Mouse (Mus musculus) heart, adult 2 months (tissue): ENCODE measurements at regions not wholly inside any gene's neighbourhood (a gene's known extent, or its start where the extent isn't known, plus 50 kb on each side); places are given as distances from the start of the nearest gene placed in this dataset.

ENCODE experiments used
- DNase-seq, 2 experiments: peaks; one replicate each; pipeline ENCODE4 v3.0.0; 2021
- H3K27ac ChIP-seq: fragments of 200-600 bp; 2 replicates; pipeline ENCODE4 v1.8.1; 2022
- H3K27me3 ChIP-seq: fragments of 200-500 bp; 2 replicates; pipeline ENCODE4 v1.6.1; 2012; ENCODE audit warnings: mild to moderate bottlenecking, low read length, inconsistent platforms, mixed read lengths; ENCODE audit not compliant: control insufficient read depth, insufficient read depth
- H3K36me3 ChIP-seq: fragments of 200-500 bp; 2 replicates; pipeline ENCODE4 v1.6.1; 2012; ENCODE audit warnings: low read length, inconsistent platforms; ENCODE audit not compliant: control insufficient read depth, insufficient read depth
- H3K4me1 ChIP-seq: fragments of 200-500 bp; 2 replicates; pipeline ENCODE4 v1.6.1; 2011; ENCODE audit warnings: low read length; ENCODE audit not compliant: control insufficient read depth, insufficient read depth
- H3K4me3 ChIP-seq: fragments of 200-600 bp; 2 replicates; pipeline ENCODE4 v1.8.1; 2022
- H3K79me2 ChIP-seq: fragments of 200-500 bp; replicated peaks from 2 replicates; pipeline ENCODE4 v1.6.1; 2012; ENCODE audit warnings: mild to moderate bottlenecking, inconsistent platforms, low read length, moderate library complexity, mixed read lengths; ENCODE audit not compliant: control insufficient read depth, insufficient read depth
- H3K9ac ChIP-seq: fragments of 200-500 bp; 2 replicates; pipeline ENCODE4 v1.6.1; 2012; ENCODE audit warnings: low read depth, mild to moderate bottlenecking, control low read depth, inconsistent platforms, low read length, mixed read lengths
- CTCF ChIP-seq: fragments of 200-600 bp; IDR thresholded peaks from 2 replicates; pipeline ENCODE4 v1.8.1; 2022; ENCODE audit warnings: antibody characterized with exemption, mild to moderate bottlenecking, moderate library complexity
- EP300 ChIP-seq: fragments of 200-500 bp; IDR thresholded peaks from 2 replicates; pipeline ENCODE4 v1.6.1; 2011; ENCODE audit warnings: low read depth, low read length, control low read depth; ENCODE audit not compliant: insufficient read depth
- POLR2A ChIP-seq: fragments of 200-500 bp; IDR thresholded peaks from 2 replicates; pipeline ENCODE4 v1.6.1; 2011; ENCODE audit warnings: mild to moderate bottlenecking, low read depth, low read length, control low read depth; ENCODE audit not compliant: insufficient read depth
- WGBS: fragments of 180-500 bp; shearing (Covaris S2); methylation state at CpG from one replicate; pipeline ENCODE4 v1.1.7; 2018; 5-methylcytosine and 5-hydroxymethylcytosine counted together
- intact Hi-C: fragments of 180-260 bp; cut with DNase I; formaldehyde crosslinking; loops from one replicate; pipeline ENCODE4 v1.15.1; 2025

GRCm38 (mm10) chr9:31656676-31657075 lies 192.4 kb upstream of the Tmem45b start:
- no peak overlapping the region for H3K4me3 ChIP-seq
- no peaks in the 10 kb centered on the region for H3K36me3 ChIP-seq
- H3K79me2 ChIP-seq: no peaks in the 10 kb centered on the region
- no peak overlapping the region for H3K27ac ChIP-seq
- no peak overlapping the region for H3K9ac ChIP-seq
- no peaks in the 10 kb centered on the region for H3K4me1 ChIP-seq
- no peak for DNase-seq
- H3K27me3 ChIP-seq: no peaks in the 10 kb centered on the region
- TF ChIP-seq EP300: no peak
- no peak for TF ChIP-seq CTCF
- no peak for TF ChIP-seq POLR2A
- 76% methylated on average over 11 of the region's 11 CpGs for WGBS
- intact Hi-C loops: no loop called here

GRCm38 (mm10) chr9:31654747-31655146 lies 190.5 kb upstream of the Tmem45b start:
- H3K9ac ChIP-seq: no peak overlapping the region
- DNase-seq: no peak
- H3K36me3 ChIP-seq: no peaks in the 10 kb centered on the region
- no peaks in the 10 kb centered on the region for H3K79me2 ChIP-seq
- no peaks in the 10 kb centered on the region for H3K4me1 ChIP-seq
- TF ChIP-seq EP300 (no peak), POLR2A (no peak), CTCF (no peak)
- intact Hi-C loops: no loop called here
- H3K27me3 ChIP-seq: no peaks in the 10 kb centered on the region
- no peak overlapping the region for H3K27ac ChIP-seq
- H3K4me3 ChIP-seq: no peak overlapping the region
- 71% methylated on average over 6 of the region's 6 CpGs for WGBS

DNA sequence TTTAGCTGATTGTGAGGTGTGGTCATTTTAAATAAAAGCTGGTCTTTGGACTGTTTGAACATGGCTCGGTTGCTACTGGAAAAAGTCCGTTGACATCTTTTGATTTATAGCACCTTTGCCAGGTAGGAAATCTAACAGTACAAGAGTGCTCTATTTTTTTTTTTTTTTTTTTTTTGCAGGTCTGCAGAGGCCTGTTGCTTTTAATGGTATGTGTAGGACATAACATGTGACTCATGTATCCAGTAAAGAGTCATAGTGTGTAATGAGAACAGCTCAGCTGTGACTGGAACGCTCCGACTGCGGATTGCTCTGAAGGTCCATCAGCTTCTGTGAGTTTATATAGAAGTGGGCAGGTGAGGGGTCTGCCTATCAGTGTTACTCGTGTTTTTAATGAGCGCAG lies 190.0 kb upstream of the Tmem45b start:
- no peaks in the 10 kb centered on the region for H3K79me2 ChIP-seq
- WGBS: 85% methylated on average over 7 of the region's 7 CpGs
- TF ChIP-seq CTCF (no peak), POLR2A (no peak), EP300 (no peak)

GRCm38 (mm10) chr9:31653788-31654187 lies 189.5 kb upstream of the Tmem45b start:
- 86% methylated on average over 3 of the region's 3 CpGs for WGBS
- no peak for TF ChIP-seq EP300
- TF ChIP-seq CTCF: no peak
- Histone ChIP-seq H3K79me2 (no peaks in the 10 kb centered on the region), H3K36me3 (no peaks in the 10 kb centered on the region), H3K4me1 (no peaks in the 10 kb centered on the region), H3K27ac (no peak overlapping the region), H3K9ac (no peak overlapping the region), H3K4me3 (no peak overlapping the region), H3K27me3 (no peaks in the 10 kb centered on the region)
- no peak for DNase-seq
- intact Hi-C loops: no loop called here

More for the DNA sequence above, 190.0 kb upstream of the Tmem45b start:
- Histone ChIP-seq H3K27ac (no peak overlapping the region), H3K9ac (no peak overlapping the region), H3K4me1 (no peaks in the 10 kb centered on the region), H3K4me3 (no peak overlapping the region), H3K36me3 (no peaks in the 10 kb centered on the region), H3K27me3 (no peaks in the 10 kb centered on the region)
- intact Hi-C loops: no loop called here
- DNase-seq: no peak

- no peaks in the 10 kb centered on the region for H3K27me3 ChIP-seq
- no peaks in the 10 kb centered on the region for H3K79me2 ChIP-seq
- H3K9ac ChIP-seq: no peak overlapping the region
- no peak for DNase-seq
- intact Hi-C loops: no loop called here
- no peak overlapping the region for H3K4me3 ChIP-seq
- no peaks in the 10 kb centered on the region for H3K4me1 ChIP-seq
- WGBS: 80% methylated on average over 10 of the region's 10 CpGs
- H3K36me3 ChIP-seq: no peaks in the 10 kb centered on the region
- H3K27ac ChIP-seq: no peak overlapping the region
- TF ChIP-seq CTCF (no peak), EP300 (no peak), POLR2A (no peak)
These were observed 186.3 kb upstream of the Tmem45b start for GRCm38 (mm10) chr9:31650362-31651130.

DNA sequence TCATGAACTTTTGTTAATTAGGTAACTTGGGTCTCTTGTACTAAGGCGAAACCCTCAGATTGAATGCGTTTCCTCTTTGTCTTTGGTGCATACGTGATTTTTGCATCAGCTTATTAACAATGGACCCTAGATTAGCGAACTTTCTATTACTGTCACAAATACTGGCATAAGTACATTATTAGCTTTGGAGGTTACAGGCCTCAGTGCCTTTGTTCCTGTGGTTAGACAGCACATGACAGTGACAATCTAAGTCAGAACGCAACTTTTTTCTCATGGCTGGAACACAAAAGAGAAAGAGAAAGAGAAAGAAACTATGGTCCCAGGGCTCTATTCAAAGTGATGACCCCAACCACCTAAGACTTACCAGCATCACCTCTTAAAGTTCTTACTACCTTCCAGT lies 184.8 kb upstream of the Tmem45b start:
- H3K27ac ChIP-seq: no peak overlapping the region
- TF ChIP-seq POLR2A: no peak
- TF ChIP-seq EP300: no peak
- TF ChIP-seq CTCF: no peak
- no peaks in the 10 kb centered on the region for H3K79me2 ChIP-seq
- intact Hi-C loops: no loop called here
- no peak overlapping the region for H3K4me3 ChIP-seq
- no peaks in the 10 kb centered on the region for H3K27me3 ChIP-seq
- H3K9ac ChIP-seq: no peak overlapping the region
- H3K36me3 ChIP-seq: no peaks in the 10 kb centered on the region
- 88% methylated on average over 5 of the region's 5 CpGs for WGBS
- no peaks in the 10 kb centered on the region for H3K4me1 ChIP-seq
- DNase-seq: no peak
